Mouse (Mus musculus) stomach, embryonic 14.5 days (tissue): ENCODE measurements at regions not wholly inside any gene's neighbourhood (a gene's known extent, or its start where the extent isn't known, plus 50 kb on each side); places are given as distances from the start of the nearest gene placed in this dataset.
A peak's percentile ranks its signal among the peaks of the same experiment; 100 is the strongest.

Experiments
- ATAC-seq: fragments of 200-750 bp; cut with Nextera tagmentation; 2 replicates; pipeline ENCODE4 v1.8.0; 2017; ENCODE audit warnings: low read depth, moderate TSS enrichment; ENCODE audit not compliant: insufficient number of reproducible peaks, insufficient read depth, low FRiP score
- H3K27ac ChIP-seq: fragments of 300-500 bp; sonication (generic); 2 replicates; pipeline ENCODE4 v1.5.1; 2014; ENCODE audit warnings: mild to moderate bottlenecking, low read length, moderate library complexity, mixed read lengths
- H3K27me3 ChIP-seq: fragments of 300-500 bp; sonication (generic); 2 replicates; pipeline ENCODE4 v1.6.1; 2014; ENCODE audit warnings: low read length, control low read depth, mixed read lengths; ENCODE audit not compliant: control insufficient read depth, insufficient read depth
- H3K36me3 ChIP-seq: fragments of 300-500 bp; sonication (generic); 2 replicates; pipeline ENCODE4 v1.6.1; 2014; ENCODE audit warnings: mild to moderate bottlenecking, control low read depth, low read length, moderate library complexity, mixed read lengths; ENCODE audit not compliant: control insufficient read depth, insufficient read depth
- H3K4me1 ChIP-seq: fragments of 300-500 bp; sonication (generic); 2 replicates; pipeline ENCODE4 v1.6.1; 2014; ENCODE audit warnings: low read length, control low read depth, mixed read lengths; ENCODE audit not compliant: control insufficient read depth, insufficient read depth
- H3K4me2 ChIP-seq: fragments of 300-500 bp; sonication (generic); replicated peaks from 2 replicates; pipeline ENCODE4 v1.6.1; 2014; ENCODE audit warnings: low read depth, low read length, control low read depth
- H3K4me3 ChIP-seq: fragments of 300-500 bp; sonication (generic); 2 replicates; pipeline ENCODE4 v1.5.1; 2014; ENCODE audit warnings: low read depth, low read length, control low read depth
- H3K9ac ChIP-seq: fragments of 300-500 bp; sonication (generic); replicated peaks from 2 replicates; pipeline ENCODE4 v1.6.1; 2014; ENCODE audit warnings: low read depth, mild to moderate bottlenecking, control low read depth, low read length, moderate library complexity, mixed read lengths
- H3K9me3 ChIP-seq: fragments of 300-500 bp; sonication (generic); 2 replicates; pipeline ENCODE4 v1.6.1; 2016; ENCODE audit warnings: low read depth, low read length, control low read depth; ENCODE audit not compliant: control insufficient read depth
- WGBS: fragments of 180-500 bp; shearing (Covaris S2); extraction: QIAGEN DNeasy Blood & Tissue Kit; methylation state at CpG from one replicate; pipeline ENCODE4 v1.1.7; 2014; 5-methylcytosine and 5-hydroxymethylcytosine counted together

DNA sequence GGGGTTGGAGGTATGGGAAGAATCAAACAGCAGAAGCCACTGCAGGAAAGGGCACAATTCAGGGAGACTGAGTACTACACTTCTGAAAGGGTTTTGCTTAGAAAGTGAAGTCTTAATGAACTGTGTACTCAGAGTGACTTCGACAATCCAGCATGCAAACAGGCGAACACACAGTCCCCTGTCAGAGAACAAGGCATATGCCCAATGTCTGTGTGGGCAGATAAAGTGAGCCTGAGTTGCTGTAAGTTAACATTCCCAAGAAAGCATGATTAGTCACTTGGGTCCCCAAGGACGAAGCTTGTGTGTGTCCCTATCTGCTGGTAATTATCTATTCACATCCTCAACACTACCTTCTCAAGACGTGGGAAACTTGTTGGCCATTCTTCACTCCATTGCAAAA is 115.2 kb upstream of the Nav3 start:
- Histone ChIP-seq H3K4me3 (no peak overlapping the region), H3K4me1 (no peaks in the 10 kb centered on the region), H3K27me3 (no peaks in the 10 kb centered on the region), H3K9me3 (no peaks in the 10 kb centered on the region), H3K9ac (no peak overlapping the region), H3K4me2 (no peak overlapping the region), H3K36me3 (no peaks in the 10 kb centered on the region), H3K27ac (no peak overlapping the region)
- no peak for ATAC-seq
- WGBS, result 68% methylated on average over 4 of the region's 4 CpGs

DNA sequence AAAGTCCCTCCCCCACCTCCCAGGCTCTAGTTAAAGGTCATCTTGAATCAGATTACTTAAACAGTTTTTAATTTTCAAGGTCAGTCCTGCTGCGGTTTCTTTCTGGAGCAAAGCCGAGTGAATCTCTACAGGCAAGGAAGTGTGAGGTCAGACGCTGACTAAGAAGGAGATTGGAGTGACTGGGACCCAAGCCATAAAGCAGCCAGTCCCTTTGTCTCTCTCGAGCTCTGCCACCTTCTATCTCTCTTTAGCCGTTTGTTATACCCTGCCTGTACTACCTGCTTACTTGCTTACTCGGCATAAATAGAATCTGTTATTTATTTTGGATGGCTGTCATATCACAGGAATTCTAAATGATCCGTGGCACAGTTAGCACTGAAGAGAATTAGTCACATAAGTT is 117.5 kb upstream of the Nav3 start:
- Histone ChIP-seq H3K4me1 (no peaks in the 10 kb centered on the region), H3K27ac (no peak overlapping the region), H3K4me3 (no peak overlapping the region), H3K9me3 (no peaks in the 10 kb centered on the region), H3K27me3 (no peaks in the 10 kb centered on the region), H3K4me2 (no peak overlapping the region), H3K9ac (no peak overlapping the region), H3K36me3 (no peaks in the 10 kb centered on the region)
- WGBS, result 55% methylated on average over 7 of the region's 7 CpGs
- ATAC-seq, result no peak

DNA sequence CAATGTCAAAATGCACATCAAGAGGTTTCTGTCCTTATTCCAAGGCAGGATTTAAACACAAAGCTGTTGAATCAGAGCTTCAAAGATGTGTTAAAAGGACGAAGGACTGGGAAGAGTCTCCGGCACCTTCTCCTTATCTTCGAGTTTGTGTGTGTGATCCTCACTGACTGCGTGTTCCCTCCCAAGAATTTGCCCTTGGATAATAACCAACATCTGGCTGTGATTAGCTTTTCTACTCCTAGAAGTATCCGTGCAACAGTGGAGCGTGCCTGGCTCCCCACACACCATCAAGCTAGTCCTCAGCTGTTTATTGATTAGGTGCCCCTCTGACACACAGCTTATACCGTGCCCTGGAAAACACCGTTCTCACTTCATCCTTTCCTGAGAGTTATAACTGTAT is 130.0 kb upstream of the Nav3 start:
- Histone ChIP-seq H3K4me2 (no peak overlapping the region), H3K9me3 (no peaks in the 10 kb centered on the region), H3K9ac (no peak overlapping the region), H3K36me3 (no peaks in the 10 kb centered on the region), H3K27me3 (no peaks in the 10 kb centered on the region), H3K27ac (no peak overlapping the region), H3K4me1 (no peaks in the 10 kb centered on the region), H3K4me3 (no peak overlapping the region)
- no peak for ATAC-seq
- 71% methylated on average over 8 of the region's 8 CpGs for WGBS

DNA sequence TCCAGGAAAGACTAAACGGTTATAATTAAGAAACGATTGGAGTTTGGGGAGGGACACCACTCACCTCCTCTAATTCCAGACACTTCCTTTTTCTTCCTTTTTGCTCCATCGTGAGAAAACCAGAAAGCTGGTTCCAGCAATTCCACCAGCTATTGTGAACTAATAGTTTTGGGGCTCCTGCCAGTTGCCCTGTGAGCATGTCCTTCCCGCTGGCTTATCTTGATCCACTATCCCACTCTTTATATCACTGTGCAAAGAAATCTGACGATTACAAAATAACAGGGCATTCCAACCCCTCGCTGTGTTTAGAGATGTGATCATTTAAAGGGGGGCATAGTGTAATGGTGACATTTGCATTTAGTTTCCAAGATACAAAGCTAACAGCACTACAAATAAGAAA is 130.5 kb upstream of the Nav3 start:
- Histone ChIP-seq H3K27me3 (no peaks in the 10 kb centered on the region), H3K4me2 (no peak overlapping the region), H3K4me1 (no peaks in the 10 kb centered on the region), H3K9me3 (no peaks in the 10 kb centered on the region), H3K36me3 (no peaks in the 10 kb centered on the region), H3K9ac (no peak overlapping the region), H3K4me3 (no peak overlapping the region), H3K27ac (no peak overlapping the region)
- WGBS, result 73% methylated on average over 6 of the region's 6 CpGs
- no peak for ATAC-seq

DNA sequence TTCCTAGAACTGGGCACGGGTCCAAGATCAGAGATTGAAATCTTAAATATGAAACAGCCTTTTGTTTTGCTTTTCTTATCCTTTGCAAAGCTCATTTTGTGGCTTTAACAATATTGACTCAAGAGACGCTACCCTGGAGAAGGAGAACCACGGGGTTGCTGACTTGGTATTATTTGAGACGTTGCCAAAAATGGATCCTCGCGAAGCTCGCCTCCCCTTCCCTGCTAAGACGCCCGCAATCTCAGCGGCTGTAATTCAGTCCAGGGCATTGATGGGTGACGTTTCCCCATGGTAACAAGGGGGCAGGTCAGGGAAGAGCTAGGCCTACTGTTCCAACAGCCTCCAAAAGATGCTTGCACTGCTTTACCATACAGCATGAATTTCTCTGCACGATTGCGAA is 131.5 kb upstream of the Nav3 start:
- no peaks in the 10 kb centered on the region for H3K36me3 ChIP-seq
- 50% methylated on average over 13 of the region's 13 CpGs for WGBS
- no peaks in the 10 kb centered on the region for H3K9me3 ChIP-seq
- H3K27ac ChIP-seq, result peak overlapping the region; percentile 10; the same call in 1 of the 2 replicates
- no peaks in the 10 kb centered on the region for H3K4me1 ChIP-seq
- no peaks in the 10 kb centered on the region for H3K27me3 ChIP-seq
- peak; percentile 42; the same call in 1 of the 2 replicates for ATAC-seq
- H3K4me2 ChIP-seq, result no peak overlapping the region; the same call in 1 of the 2 replicates
- H3K4me3 ChIP-seq, result no peak overlapping the region
- no peak overlapping the region for H3K9ac ChIP-seq

DNA sequence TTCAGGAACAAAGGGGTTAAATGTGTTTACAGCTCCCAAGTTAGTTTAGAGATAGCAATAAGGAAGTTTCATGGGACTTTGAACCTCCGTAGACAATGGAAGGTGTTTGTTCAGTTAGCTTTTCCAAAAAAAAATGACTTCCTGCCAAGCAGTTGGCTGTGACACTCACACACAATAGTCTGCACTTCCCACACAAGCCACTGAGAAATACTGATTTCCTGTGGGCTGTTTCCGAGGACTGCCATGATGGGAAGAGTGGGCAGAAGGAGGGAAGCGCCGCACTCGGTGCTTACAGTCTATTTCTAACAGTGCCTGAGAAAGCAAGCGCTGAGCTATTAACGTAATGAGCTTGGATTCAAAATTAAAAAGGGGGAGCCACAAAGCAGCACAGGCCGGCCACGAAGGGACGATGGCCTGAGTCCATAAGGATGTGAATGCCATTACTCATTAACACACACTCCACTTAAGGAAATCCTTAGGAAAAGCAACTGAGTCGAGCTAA is 144.4 kb upstream of the Nav3 start:
- Histone ChIP-seq H3K36me3 (no peaks in the 10 kb centered on the region), H3K27me3 (no peaks in the 10 kb centered on the region), H3K27ac (no peak overlapping the region), H3K9me3 (no peaks in the 10 kb centered on the region), H3K9ac (no peak overlapping the region), H3K4me2 (no peak overlapping the region), H3K4me1 (no peaks in the 10 kb centered on the region), H3K4me3 (no peak overlapping the region)
- no peak for ATAC-seq
- WGBS, result 69% methylated on average over 11 of the region's 11 CpGs

DNA sequence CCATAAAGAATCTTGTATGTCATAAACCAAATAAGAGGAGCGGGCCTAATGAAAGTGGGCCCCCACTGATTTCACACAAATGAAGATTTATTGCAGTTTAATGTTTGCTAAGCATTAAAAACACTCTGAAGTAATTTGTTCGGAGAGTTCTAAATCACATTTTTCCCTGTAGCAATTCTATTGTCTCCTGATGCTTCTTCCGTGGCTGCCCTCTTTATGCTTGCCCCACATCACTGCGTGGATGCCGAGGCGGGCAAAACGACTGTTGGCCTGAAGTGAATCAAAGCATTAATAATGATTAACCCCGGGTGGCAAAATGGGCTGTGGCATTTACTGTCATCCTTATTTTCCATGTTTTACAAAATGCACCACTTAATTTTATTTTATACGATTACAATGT is 134.9 kb upstream of the E2f7 start:
- Histone ChIP-seq H3K9me3 (no peaks in the 10 kb centered on the region; the same call in 1 of the 2 replicates), H3K27me3 (no peaks in the 10 kb centered on the region), H3K4me1 (no peaks in the 10 kb centered on the region), H3K4me2 (no peak overlapping the region), H3K36me3 (no peaks in the 10 kb centered on the region), H3K4me3 (no peak overlapping the region), H3K27ac (no peak overlapping the region), H3K9ac (no peak overlapping the region)
- no peak for ATAC-seq
- WGBS, result 51% methylated on average over 9 of the region's 9 CpGs

DNA sequence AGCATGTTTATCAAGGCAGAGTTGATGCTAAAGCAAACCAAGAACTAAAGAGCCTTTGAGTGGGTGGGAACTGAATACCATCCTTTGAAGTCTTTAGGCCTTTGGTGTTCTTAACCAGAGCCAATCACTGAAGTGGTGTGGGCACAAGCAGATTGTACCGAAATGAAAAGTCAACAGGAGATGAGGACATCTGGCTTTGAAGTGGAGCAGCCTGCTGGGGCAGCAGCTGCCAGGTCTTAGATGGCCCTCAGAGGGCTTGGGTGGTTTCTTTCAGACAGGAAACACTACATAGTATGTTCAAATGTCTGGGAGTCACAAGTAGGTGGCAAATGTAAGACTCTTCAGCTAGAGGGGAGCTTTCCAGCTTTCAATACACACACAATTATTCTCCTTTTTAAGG is 128.2 kb upstream of the E2f7 start:
- no peaks in the 10 kb centered on the region for H3K4me1 ChIP-seq
- H3K4me2 ChIP-seq, result no peak overlapping the region
- 28% methylated on average over 1 of the region's 1 CpGs for WGBS
- no peak overlapping the region for H3K4me3 ChIP-seq
- H3K9me3 ChIP-seq, result no peaks in the 10 kb centered on the region; the same call in 1 of the 2 replicates
- no peak overlapping the region for H3K27ac ChIP-seq
- H3K9ac ChIP-seq, result no peak overlapping the region
- H3K36me3 ChIP-seq, result no peaks in the 10 kb centered on the region
- H3K27me3 ChIP-seq, result no peaks in the 10 kb centered on the region
- no peak for ATAC-seq

DNA sequence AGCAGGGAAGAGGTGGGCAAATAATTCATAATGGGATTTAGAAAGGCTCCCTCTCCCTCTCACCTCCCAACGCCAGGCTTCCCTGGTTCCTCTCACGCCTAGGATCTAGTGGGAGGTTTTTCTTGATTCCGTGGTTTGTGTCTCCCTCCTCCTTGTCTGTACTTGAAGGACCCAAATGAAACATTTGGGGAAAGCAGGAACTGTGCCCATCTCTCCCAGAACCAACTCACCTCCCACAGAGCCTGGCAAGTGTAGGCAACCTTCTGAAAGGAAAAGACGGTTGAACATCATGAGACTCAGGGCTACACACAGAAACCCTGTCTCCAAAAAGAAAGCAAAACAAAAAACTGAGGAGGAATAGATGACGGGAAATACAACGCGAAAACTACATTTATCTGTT is 126.0 kb upstream of the E2f7 start:
- Histone ChIP-seq H3K4me2 (no peak overlapping the region), H3K9ac (no peak overlapping the region), H3K36me3 (no peaks in the 10 kb centered on the region), H3K27me3 (no peaks in the 10 kb centered on the region), H3K4me1 (no peaks in the 10 kb centered on the region), H3K4me3 (no peak overlapping the region), H3K27ac (no peak overlapping the region), H3K9me3 (no peaks in the 10 kb centered on the region)
- 86% methylated on average over 7 of the region's 7 CpGs for WGBS
- no peak for ATAC-seq
